Mouse (Mus musculus) layer of hippocampus, postnatal 10 days (tissue): ENCODE results near the gene Ecd. TPM values are rescaled to one million over a fixed set of nuclear protein-coding genes. Genes with fewer than 3 reads are reported as not detected.

Source experiments
- DNase-seq, 2 experiments: peaks; one replicate each; pipeline ENCODE4 v3.0.0; 2021; ENCODE audit warnings: low spot score in 2 of 2
- long read RNA-seq: library from polyadenylated mRNA; stranded (forward); transcript quantifications from one replicate; pipeline ENCODE4 v2.0.0, GENCODE M21; 2023
- total RNA-seq, 2 experiments: library from RNA; stranded (reverse); gene quantifications; 2 replicates each; pipeline ENCODE4 v1.2.3; 2021

Ecd gene
- 10 to 100 TPM; 30.0 to 32.0 TPM for total RNA-seq
- long read RNA-seq, transcript Ecd-201 (14 exons, 3,132 nt), result major isoform, 32 of 39 reads
- long read RNA-seq, partial matches to known transcripts, result 4 of 39 reads
- long read RNA-seq, other reads (novel, unspliced or antisense), result 3 of 39 reads

- peak; percentile 94 to 96 for DNase-seq
Measured at GRCm38 (mm10) chr14:20347991-20348541, at the start of gene Ecd, which contains the start of gene Fam149b. TSS of gene Ecd (minus strand) at chr14:20348121. TSS of gene Fam149b (plus strand) at chr14:20348162.

- DNase-seq, result no peak
Measured at GRCm38 (mm10) chr14:20397220-20397619, 49.3 kb upstream of the Ecd start.

- DNase-seq, result peak; percentile 88 to 91
Measured at GRCm38 (mm10) chr14:20393205-20393913, 45.4 kb upstream of the Ecd start, which contains the start of gene Mrps16. TSS of gene Mrps16 (minus strand) at chr14:20393634.

GRCm38 (mm10) chr14:20392326-20392725 lies 44.4 kb upstream of the Ecd start:
- no peak for DNase-seq

- no peak for DNase-seq
Measured at GRCm38 (mm10) chr14:20389446-20390079, 41.6 kb upstream of the Ecd start.

- peak; percentile 94 to 96 for DNase-seq
Measured at GRCm38 (mm10) chr14:20388441-20389129, 40.7 kb upstream of the Ecd start, which contains the start of gene Dnajc9. TSS of gene Dnajc9 (minus strand) at chr14:20388910.

GRCm38 (mm10) chr14:20379753-20380430 lies 32.0 kb upstream of the Ecd start:
- DNase-seq, result no peak

GRCm38 (mm10) chr14:20379087-20379640 lies 31.2 kb upstream of the Ecd start:
- no peak for DNase-seq

GRCm38 (mm10) chr14:20378313-20379061 lies 30.6 kb upstream of the Ecd start:
- peak in 1 of 2 experiments; percentile 32 for DNase-seq

- DNase-seq, result no peak
Measured at GRCm38 (mm10) chr14:20377112-20377521, 29.2 kb upstream of the Ecd start.

- DNase-seq, result no peak
Measured at GRCm38 (mm10) chr14:20371854-20372253, 23.9 kb upstream of the Ecd start.

- DNase-seq, result no peak
Measured at GRCm38 (mm10) chr14:20370798-20371197, 22.9 kb upstream of the Ecd start.

- no peak for DNase-seq
Measured at GRCm38 (mm10) chr14:20368271-20368670, 20.4 kb upstream of the Ecd start.

GRCm38 (mm10) chr14:20363230-20363629 lies 15.3 kb upstream of the Ecd start:
- DNase-seq, result no peak

- DNase-seq, result no peak
Measured at GRCm38 (mm10) chr14:20347441-20347990, 405 bp downstream of the Ecd start.

- DNase-seq, result no peak
Measured at GRCm38 (mm10) chr14:20345885-20346284, 2.0 kb downstream of the Ecd start.

- DNase-seq, result no peak
Measured at GRCm38 (mm10) chr14:20340866-20341265, 7.1 kb downstream of the Ecd start.

GRCm38 (mm10) chr14:20340149-20340548 lies 7.8 kb downstream of the Ecd start:
- peak; percentile 14 to 32 for DNase-seq

GRCm38 (mm10) chr14:20339415-20339814 lies 8.5 kb downstream of the Ecd start:
- no peak for DNase-seq
